In the genomic region with DNA sequence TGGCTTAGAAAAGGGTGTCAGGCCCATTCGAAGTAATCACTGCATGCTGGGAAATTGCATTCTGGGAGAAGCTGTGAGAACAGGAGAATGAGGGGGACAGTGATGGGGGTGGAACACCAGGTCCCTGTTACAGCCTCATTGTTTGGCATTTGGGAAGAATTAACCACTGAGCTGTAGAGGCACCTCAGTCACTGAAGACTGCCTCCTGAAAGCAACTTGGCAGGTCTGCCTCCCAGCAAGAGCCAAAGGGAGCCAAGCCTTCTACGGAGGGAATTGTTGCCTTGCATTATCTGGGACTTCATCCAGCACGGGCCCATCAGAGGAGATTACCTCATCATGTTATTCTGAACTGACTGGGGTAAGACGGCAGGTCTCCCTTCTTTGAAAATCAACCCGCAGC, we compare ENCODE assay signal across 13 mouse cellular contexts.
DNase-seq lines count a peak whose midpoint lies in the region; ATAC-seq and TF ChIP-seq lines count a peak whose summit lies in the region.
"Had no signal": no experiment of that assay in that cellular context is flagged by ENCODE, and none has a peak within 500 bp of the region (broad histone marks: within the 10 kb centered on the region; RNA-seq: fewer than 3 reads in every experiment).

No protein-coding gene starts in this region.

- TF ChIP-seq POLR2A in thymus, adult 2 months (IDR thresholded peaks at IDR 0.05; ENCODE audit: control insufficient read depth, extremely low read depth, insufficient read depth, low read length, poor library complexity): no peak

- no peaks in the 10 kb centered on the region for H3K27me3 ChIP-seq in forebrain, embryonic 12.5 days
- no peaks in the 10 kb centered on the region for H3K27me3 ChIP-seq in forebrain, embryonic 10.5 days (ENCODE audit: poor library complexity, severe bottlenecking)
- no peaks in the 10 kb centered on the region for H3K27me3 ChIP-seq in hindbrain, postnatal 0 days (ENCODE audit: insufficient read depth, low read length)
- no peaks in the 10 kb centered on the region for H3K27me3 ChIP-seq in hindbrain, embryonic 14.5 days (ENCODE audit: control insufficient read depth, insufficient read depth, low read length)
- no peaks in the 10 kb centered on the region for H3K27me3 ChIP-seq in forebrain, embryonic 15.5 days
- H3K27me3 ChIP-seq in thymus, adult 2 months (ENCODE audit: control insufficient read depth, insufficient read depth, low read length): no peaks in the 10 kb centered on the region
- H3K27me3 ChIP-seq: CH12.LX; megakaryocyte, embryonic 14.5 days; Patski had no signal

- H3K36me3 ChIP-seq in forebrain, embryonic 12.5 days (replicated peaks): no peaks in the 10 kb centered on the region
- H3K36me3 ChIP-seq in forebrain, embryonic 10.5 days (replicated peaks): no peaks in the 10 kb centered on the region
- no peaks in the 10 kb centered on the region for H3K36me3 ChIP-seq in hindbrain, postnatal 0 days (ENCODE audit: insufficient read depth, low read length)
- H3K36me3 ChIP-seq in hindbrain, embryonic 14.5 days (replicated peaks; ENCODE audit: control insufficient read depth, insufficient read depth): no peaks in the 10 kb centered on the region
- H3K36me3 ChIP-seq in forebrain, embryonic 15.5 days: no peaks in the 10 kb centered on the region
- H3K36me3 ChIP-seq in thymus, adult 2 months (ENCODE audit: control insufficient read depth, insufficient read depth, low read length): no peaks in the 10 kb centered on the region

- H3K9me3 ChIP-seq in forebrain, embryonic 12.5 days: no peaks in the 10 kb centered on the region
- H3K9me3 ChIP-seq in forebrain, embryonic 10.5 days: no peaks in the 10 kb centered on the region
- H3K9me3 ChIP-seq in hindbrain, postnatal 0 days (ENCODE audit: low read length): no peaks in the 10 kb centered on the region
- H3K9me3 ChIP-seq in hindbrain, embryonic 14.5 days (ENCODE audit: control insufficient read depth, low read length): no peaks in the 10 kb centered on the region
- H3K9me3 ChIP-seq in forebrain, embryonic 15.5 days: no peaks in the 10 kb centered on the region

- TF ChIP-seq CTCF in hindbrain, postnatal 0 days (IDR thresholded peaks at IDR 0.05; ENCODE audit: low read depth): no peak
- TF ChIP-seq CTCF in thymus, adult 2 months (IDR thresholded peaks at IDR 0.05; ENCODE audit: borderline replicate concordance, control insufficient read depth, extremely low read depth, insufficient read depth, low read length, poor library complexity): no peak

- H3K4me2 ChIP-seq in forebrain, embryonic 12.5 days: no peak overlapping the region
- H3K4me2 ChIP-seq in hindbrain, postnatal 0 days (ENCODE audit: low read depth, low read length): no peak overlapping the region
- H3K4me2 ChIP-seq in hindbrain, embryonic 14.5 days (replicated peaks): no peak overlapping the region
- no peak overlapping the region for H3K4me2 ChIP-seq in forebrain, embryonic 15.5 days (replicated peaks)
- H3K4me2 ChIP-seq: liver, embryonic 11.5 days had no signal

- WGBS in forebrain, embryonic 12.5 days: 62% methylated on average over 5 of the region's 5 CpGs
- WGBS in forebrain, embryonic 10.5 days: 73% methylated on average over 5 of the region's 5 CpGs
- WGBS in hindbrain, postnatal 0 days: 48% methylated on average over 5 of the region's 5 CpGs
- 68% methylated on average over 5 of the region's 5 CpGs for WGBS in hindbrain, embryonic 14.5 days
- 35% methylated on average over 5 of the region's 5 CpGs for WGBS in forebrain, embryonic 15.5 days
- 72% methylated on average over 5 of the region's 5 CpGs for WGBS in thymus, adult 2 months

- no peaks in the 10 kb centered on the region for H3K4me1 ChIP-seq in forebrain, embryonic 12.5 days
- H3K4me1 ChIP-seq in forebrain, embryonic 10.5 days: no peaks in the 10 kb centered on the region
- no peaks in the 10 kb centered on the region for H3K4me1 ChIP-seq in hindbrain, postnatal 0 days (ENCODE audit: insufficient read depth, low read length)
- no peaks in the 10 kb centered on the region for H3K4me1 ChIP-seq in hindbrain, embryonic 14.5 days (replicated peaks; ENCODE audit: control insufficient read depth, insufficient read depth, low read length)
- peaks cover 13% of the 10 kb centered on the region for H3K4me1 ChIP-seq in forebrain, embryonic 15.5 days
- H3K4me1 ChIP-seq in thymus, adult 2 months (replicated peaks; ENCODE audit: control insufficient read depth, insufficient read depth, low read length): no peaks in the 10 kb centered on the region
- H3K4me1 ChIP-seq: megakaryocyte, embryonic 14.5 days had no signal

- ATAC-seq in forebrain, embryonic 12.5 days (ENCODE audit: low FRiP score): peak; percentile 63; the same call in 1 of the 2 replicates
- ATAC-seq in hindbrain, postnatal 0 days: 0 out of 2 replicates have a peak, but pooled peaks have one; percentile 47
- ATAC-seq in hindbrain, embryonic 14.5 days (ENCODE audit: low FRiP score): no peak
- peak; percentile 96 for ATAC-seq in forebrain, embryonic 15.5 days (replicated peaks)
- ATAC-seq: Patski had no signal

- H3K27ac ChIP-seq in forebrain, embryonic 12.5 days: no peak overlapping the region
- H3K27ac ChIP-seq in forebrain, embryonic 10.5 days: no peak overlapping the region
- H3K27ac ChIP-seq in hindbrain, postnatal 0 days: no peak overlapping the region
- H3K27ac ChIP-seq in hindbrain, embryonic 14.5 days: no peak overlapping the region
- H3K27ac ChIP-seq in forebrain, embryonic 15.5 days (replicated peaks): peak overlapping the region; percentile 44
- H3K27ac ChIP-seq in thymus, adult 2 months (ENCODE audit: control insufficient read depth, insufficient read depth, low read length): no peak overlapping the region

- H3K4me3 ChIP-seq in forebrain, embryonic 12.5 days (replicated peaks): no peak overlapping the region
- no peak overlapping the region for H3K4me3 ChIP-seq in forebrain, embryonic 10.5 days
- no peak overlapping the region for H3K4me3 ChIP-seq in hindbrain, postnatal 0 days (ENCODE audit: low read length)
- no peak overlapping the region for H3K4me3 ChIP-seq in hindbrain, embryonic 14.5 days (replicated peaks; ENCODE audit: low read length)
- H3K4me3 ChIP-seq in forebrain, embryonic 15.5 days: no peak overlapping the region
- no peak overlapping the region for H3K4me3 ChIP-seq in thymus, adult 2 months (ENCODE audit: control insufficient read depth, insufficient read depth, low read length)
- H3K4me3 ChIP-seq: megakaryocyte, embryonic 14.5 days had no signal

- no peak overlapping the region for H3K9ac ChIP-seq in forebrain, embryonic 12.5 days
- no peak overlapping the region for H3K9ac ChIP-seq in hindbrain, postnatal 0 days (replicated peaks; ENCODE audit: low read length)
- H3K9ac ChIP-seq in hindbrain, embryonic 14.5 days: no peak overlapping the region
- H3K9ac ChIP-seq in forebrain, embryonic 15.5 days (replicated peaks): no peak overlapping the region

- no peak for DNase-seq in forebrain, embryonic 10.5 days (ENCODE audit: extremely low spot score, low spot score)
- no peak for DNase-seq in hindbrain, postnatal 0 days (ENCODE audit: low spot score)
- DNase-seq in hindbrain, embryonic 14.5 days (ENCODE audit: low spot score): no peak
- peak; percentile 41 for DNase-seq in brain, adult 2 months (ENCODE audit: low read depth, low spot score)
- no peak for DNase-seq in thymus, adult 2 months
- DNase-seq: gastrocnemius, postnatal 10 days; kidney, adult 8-10 months had no signal
